Mouse (Mus musculus) erythroblast, adult 5-6 weeks (primary cell): ENCODE measurements around the gene Ascc2. TPM values are rescaled to one million over a fixed set of nuclear protein-coding genes. Genes with fewer than 3 reads are reported as not detected.

Experiments used
- ATAC-seq: replicated peaks from 2 replicates; pipeline ENCODE4 v1.8.0; 2016; ENCODE audit warnings: moderate number of reproducible peaks, mild to moderate bottlenecking, moderate TSS enrichment, inconsistent platforms; ENCODE audit not compliant: poor library complexity, low FRiP score, severe bottlenecking
- total RNA-seq, 2 experiments: library from RNA; stranded (forward) in 1 of 2; stranded (reverse) in 1 of 2; fragments of 150-400 nt in 1 of 2; fragments of 200-764, 138-1000 nt in 1 of 2; gene quantifications; 2 replicates each; pipeline versions ENCODE4 v1.2.3 to v1.2.4; 2015 to 2017; ENCODE audit warnings: low replicate concordance in 2 of 2

Ascc2 gene
- total RNA-seq, 2 experiments from 2014 or later: 5.6 to 17.8 TPM

DNA sequence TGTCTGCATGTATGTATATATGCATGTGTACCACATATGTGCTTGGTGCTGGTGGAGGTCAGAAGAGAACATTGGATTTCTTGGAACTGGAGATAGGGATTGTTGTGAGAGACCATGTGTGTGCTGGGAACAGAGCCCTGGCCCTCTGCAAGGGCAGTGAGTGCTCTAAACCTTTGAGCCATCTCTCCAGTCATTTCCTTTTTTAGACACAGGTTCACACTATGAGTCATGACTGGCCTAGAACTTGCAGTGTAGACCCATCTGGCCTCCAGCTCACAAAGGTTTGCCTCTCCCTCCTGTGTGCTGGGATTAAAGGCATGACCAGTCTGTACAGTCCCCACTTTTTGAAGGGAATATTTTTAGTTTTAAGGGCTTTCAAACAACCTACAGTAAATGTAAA is 75.3 kb downstream of the Ascc2 start:
- no peak for ATAC-seq

DNA sequence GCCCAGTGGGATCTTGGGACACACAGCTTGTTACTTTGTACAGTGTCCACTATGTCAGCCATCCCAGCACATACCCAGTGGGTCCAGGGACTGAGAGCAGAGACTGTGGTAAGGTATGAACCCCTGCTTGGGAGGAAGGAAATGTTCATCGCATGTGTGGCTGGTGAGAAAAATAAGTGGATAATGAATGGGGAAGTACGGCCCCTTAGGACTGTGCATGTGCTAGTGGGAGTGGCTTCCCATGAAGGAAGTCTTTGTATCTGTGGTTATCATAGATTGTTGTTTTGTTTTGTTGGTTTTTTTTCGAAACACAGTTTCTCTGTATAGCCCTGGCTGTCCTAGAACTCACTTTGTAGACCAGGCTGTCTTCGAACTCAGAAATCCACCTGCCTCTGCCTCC is 77.2 kb downstream of the Ascc2 start:
- ATAC-seq: no peak

DNA sequence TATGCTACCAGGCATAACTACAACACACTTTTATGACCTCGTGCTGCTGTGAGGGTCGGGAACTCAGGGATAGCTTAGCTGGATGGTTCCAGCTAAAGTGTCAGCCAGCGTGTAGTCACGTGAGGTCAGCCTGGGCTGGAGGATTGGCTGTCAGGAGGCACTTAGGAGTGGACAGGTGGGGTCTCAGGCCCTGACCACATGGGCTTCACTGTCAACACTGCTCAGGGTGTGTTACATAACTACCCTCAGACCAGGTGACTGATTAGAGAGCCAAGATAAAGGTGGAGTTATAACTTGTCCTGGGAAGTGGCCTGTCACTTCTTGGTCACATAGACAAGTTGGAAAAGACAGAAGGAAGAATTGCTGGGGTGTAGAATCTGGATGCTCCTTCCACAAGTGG is 78.0 kb downstream of the Ascc2 start:
- no peak for ATAC-seq

- ATAC-seq: no peak
These were observed 79.1 kb downstream of the Ascc2 start for GRCm38 (mm10) chr11:4716530-4717236.

GRCm38 (mm10) chr11:4718548-4718947 is 81.0 kb downstream of the Ascc2 start:
- no peak for ATAC-seq

GRCm38 (mm10) chr11:4719961-4720360 is 82.4 kb downstream of the Ascc2 start:
- no peak for ATAC-seq

- no peak for ATAC-seq
These were observed 82.8 kb downstream of the Ascc2 start for GRCm38 (mm10) chr11:4720393-4720792.

DNA sequence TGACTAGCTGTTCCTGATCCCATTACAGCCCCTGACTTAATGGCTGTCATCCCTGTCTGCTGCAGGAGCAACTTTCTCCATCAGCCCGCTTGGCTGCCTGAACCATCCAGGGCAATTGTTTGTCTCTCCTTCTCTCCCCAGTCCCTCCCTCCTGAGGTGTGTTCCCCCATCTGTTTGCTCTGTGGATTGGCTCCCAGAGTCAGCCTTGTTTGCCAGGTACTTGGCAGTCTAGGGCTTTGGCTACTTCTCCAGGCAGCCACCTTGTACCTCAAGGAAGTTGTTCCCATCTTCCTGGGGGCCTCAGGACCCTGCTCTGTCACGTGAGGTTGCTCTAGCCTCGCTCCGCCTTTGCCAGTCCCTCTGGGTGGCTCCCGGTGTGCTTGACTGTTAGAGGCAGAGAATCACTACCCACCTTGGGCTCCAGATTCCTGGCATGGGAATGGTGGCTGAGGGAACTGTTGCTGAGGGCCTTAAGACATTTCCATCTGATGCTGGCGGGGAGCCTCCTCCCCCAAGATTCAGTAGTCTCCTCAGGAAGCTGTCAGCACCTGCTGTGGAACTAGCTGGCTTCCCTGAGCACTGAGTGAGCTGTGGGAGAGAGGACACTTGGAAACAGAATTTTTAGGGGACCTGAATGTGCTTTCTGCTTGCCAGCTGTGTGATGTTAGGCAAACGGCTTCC is 83.5 kb downstream of the Ascc2 start:
- no peak for ATAC-seq

GRCm38 (mm10) chr11:4721728-4722127 is 84.2 kb downstream of the Ascc2 start:
- no peak for ATAC-seq

DNA sequence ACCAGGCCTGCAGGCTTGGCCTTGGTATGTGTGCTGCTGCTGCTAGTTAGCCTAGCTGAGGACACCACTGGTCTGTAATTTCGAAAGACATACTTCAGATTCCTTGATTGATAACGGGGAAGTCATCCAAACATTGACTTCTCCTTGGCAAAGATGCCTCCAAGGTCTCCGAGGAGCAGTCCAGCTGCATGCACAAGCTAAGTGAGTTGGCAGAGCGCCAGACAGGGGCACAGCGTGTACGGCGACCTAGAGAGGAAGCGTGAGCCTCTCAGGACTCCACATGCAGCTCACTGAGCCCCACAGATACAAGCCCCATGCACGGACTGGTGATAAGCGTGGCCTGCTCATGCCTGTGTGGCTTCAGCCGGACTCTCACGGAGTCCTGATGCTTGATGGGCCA is 92.1 kb downstream of the Ascc2 start:
- no peak for ATAC-seq

GRCm38 (mm10) chr11:4730096-4730495 is 92.5 kb downstream of the Ascc2 start:
- no peak for ATAC-seq

DNA sequence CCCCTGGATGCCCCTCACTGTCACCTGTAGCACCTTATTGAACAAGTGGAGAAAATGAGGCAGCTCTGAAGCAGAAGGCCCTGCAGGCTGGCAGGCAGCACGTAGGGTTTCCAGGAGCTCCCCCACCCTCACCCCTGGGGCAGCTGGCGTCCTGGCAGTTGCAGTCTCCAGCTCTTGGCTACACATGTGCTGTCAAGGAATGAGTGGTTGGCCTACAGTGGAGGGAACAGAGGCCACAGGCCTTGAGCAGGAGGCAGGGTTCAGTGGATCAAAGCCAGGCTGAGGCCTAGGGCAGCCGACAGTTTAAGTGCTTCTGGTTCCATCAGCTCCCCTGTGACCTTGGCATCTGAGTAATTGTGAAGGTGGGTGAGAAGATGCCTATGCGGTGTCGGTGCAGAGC is 93.4 kb downstream of the Ascc2 start:
- ATAC-seq: no peak

GRCm38 (mm10) chr11:4731781-4732180 is 94.2 kb downstream of the Ascc2 start:
- no peak for ATAC-seq

- no peak for ATAC-seq
These were observed 96.6 kb downstream of the Ascc2 start for GRCm38 (mm10) chr11:4734179-4734578.

Other genes starting within 250 kb of the Ascc2 start
- gene Hormad2, start 196.6 kb upstream of the Ascc2 start, total RNA-seq (2015; ENCODE audit: low replicate concordance): not detected in 2 replicates
- not detected in 2 replicates for gene Hormad2, start 196.6 kb upstream of the Ascc2 start, total RNA-seq (2017; ENCODE audit: low replicate concordance)
- gene Mtmr3, start 42.9 kb upstream of the Ascc2 start, total RNA-seq (2015; ENCODE audit: low replicate concordance): 203 and 214 TPM in 2 replicates
- 462 and 508 TPM in 2 replicates for gene Mtmr3, start 42.9 kb upstream of the Ascc2 start, total RNA-seq (2017; ENCODE audit: low replicate concordance)
- not detected in 2 replicates for gene Gm11032, start 17.7 kb upstream of the Ascc2 start, total RNA-seq (2015; ENCODE audit: low replicate concordance)
- gene Gm11032, start 17.7 kb upstream of the Ascc2 start, total RNA-seq (2017; ENCODE audit: low replicate concordance): not detected in 2 replicates
- gene Uqcr10, start 66.6 kb downstream of the Ascc2 start, total RNA-seq (2015; ENCODE audit: low replicate concordance): 44.0 and 50.6 TPM in 2 replicates
- gene Uqcr10, start 66.6 kb downstream of the Ascc2 start, total RNA-seq (2017; ENCODE audit: low replicate concordance): 12.3 and 48.8 TPM in 2 replicates
- 10.7 and 15.0 TPM in 2 replicates for gene Zmat5, start 66.9 kb downstream of the Ascc2 start, total RNA-seq (2015; ENCODE audit: low replicate concordance)
- gene Zmat5, start 66.9 kb downstream of the Ascc2 start, total RNA-seq (2017; ENCODE audit: low replicate concordance): 2.1 and 2.7 TPM in 2 replicates
- gene Cabp7, start 109.0 kb downstream of the Ascc2 start, total RNA-seq (2015; ENCODE audit: low replicate concordance): 0.58 TPM in 1 of 2 replicates, not detected in the other
- gene Cabp7, start 109.0 kb downstream of the Ascc2 start, total RNA-seq (2017; ENCODE audit: low replicate concordance): 0.98 TPM in 1 of 2 replicates, not detected in the other
- 2.1 and 6.7 TPM in 2 replicates for gene Nf2, start 211.8 kb downstream of the Ascc2 start, total RNA-seq (2015; ENCODE audit: low replicate concordance)
- 16.4 and 20.6 TPM in 2 replicates for gene Nf2, start 211.8 kb downstream of the Ascc2 start, total RNA-seq (2017; ENCODE audit: low replicate concordance)
- 0.42 and 4.0 TPM in 2 replicates for gene Nipsnap1, start 236.2 kb downstream of the Ascc2 start, total RNA-seq (2015; ENCODE audit: low replicate concordance)
- 1.0 and 2.4 TPM in 2 replicates for gene Nipsnap1, start 236.2 kb downstream of the Ascc2 start, total RNA-seq (2017; ENCODE audit: low replicate concordance)